Mouse (Mus musculus) adrenal gland, postnatal 4 days (tissue): ENCODE results near the gene Igtp. TPM values are rescaled to one million over a fixed set of nuclear protein-coding genes. Genes with fewer than 3 reads are reported as not detected.

Experiments used
- total RNA-seq, 2 experiments: library from RNA; stranded (reverse); gene quantifications; 2 replicates each; pipeline ENCODE4 v1.2.3; 2021

Igtp gene
- total RNA-seq, 2 experiments from 2014 or later, result 9.8 to 15.3 TPM

Other genes with a start within 250 kb of the Igtp start
- gene Larp1, start 190.5 kb upstream of the Igtp start, total RNA-seq, result 100 to 1,000 TPM; 103 to 106 TPM
- under 1 TPM; 0.20 TPM for gene Gm12248, start 106.4 kb upstream of the Igtp start, total RNA-seq
- gene Cnot8, start 95.4 kb upstream of the Igtp start, total RNA-seq, result 10 to 100 TPM; 56.0 to 57.3 TPM
- gene Gemin5, start 31.0 kb upstream of the Igtp start, total RNA-seq, result 10 to 100 TPM; 19.9 to 26.3 TPM
- 10 to 100 TPM; 68.2 to 74.2 TPM for gene Mrpl22, start 27.9 kb upstream of the Igtp start, total RNA-seq
- gene Irgm2, start 62 bp downstream of the Igtp start, total RNA-seq, result 10 to 100 TPM; 10.7 to 14.4 TPM
- gene 4930438A08Rik, start 75.2 kb downstream of the Igtp start, total RNA-seq, result under 1 TPM; 0.28 to 0.85 TPM
- 10 to 100 TPM; 13.4 to 15.0 TPM for gene Zfp692, start 107.5 kb downstream of the Igtp start, total RNA-seq
- 10 to 100 TPM; 45.8 to 49.7 TPM for gene Zfp672, start 130.8 kb downstream of the Igtp start, total RNA-seq
- gene Sh3bp5l, start 131.2 kb downstream of the Igtp start, total RNA-seq, result 10 to 100 TPM; 47.4 to 54.1 TPM
- not detected for gene Lypd8, start 179.5 kb downstream of the Igtp start, total RNA-seq
- gene 1810065E05Rik, start 221.6 kb downstream of the Igtp start, total RNA-seq, result not detected
- not detected for gene Gm12253, start 233.0 kb downstream of the Igtp start, total RNA-seq